Mouse (Mus musculus) myocyte (in vitro differentiated cells): ENCODE measurements around the gene Agap2. TPM values are rescaled to one million over a fixed set of nuclear protein-coding genes. Genes with fewer than 3 reads are reported as not detected.

Source experiments
- H3K27me3 ChIP-seq: one replicate; pipeline ENCODE4 v1.6.1; 2011; ENCODE audit not compliant: control insufficient read depth, insufficient read depth, insufficient read length
- H3K36me3 ChIP-seq: one replicate; pipeline ENCODE4 v1.6.1; 2011; ENCODE audit not compliant: control insufficient read depth, insufficient read depth
- H3K4me2 ChIP-seq: one replicate; pipeline ENCODE4 v1.6.1; 2011; ENCODE audit warnings: low read depth, control low read depth
- H3K4me3 ChIP-seq: one replicate; pipeline ENCODE4 v1.5.1; 2011; ENCODE audit warnings: mild to moderate bottlenecking, control low read depth, moderate library complexity
- H3K79me2 ChIP-seq: one replicate; pipeline ENCODE4 v1.6.1; 2011; ENCODE audit not compliant: control insufficient read depth, insufficient read depth
- H3ac ChIP-seq: one replicate; pipeline ENCODE4 v1.6.1; 2011; ENCODE audit not compliant: control insufficient read depth, insufficient read length
- CEBPB ChIP-seq: IDR thresholded peaks from 2 replicates; pipeline ENCODE4 v1.6.1; 2011; ENCODE audit warnings: mild to moderate bottlenecking, moderate library complexity; ENCODE audit not compliant: poor library complexity, insufficient read depth, severe bottlenecking
- E2F4 ChIP-seq: IDR thresholded peaks from one replicate; pipeline ENCODE4 v1.6.1; 2011; ENCODE audit warnings: mild to moderate bottlenecking, control low read depth, moderate library complexity; ENCODE audit not compliant: insufficient read depth
- MAX ChIP-seq: IDR thresholded peaks from one replicate; pipeline ENCODE4 v1.6.1; 2011; ENCODE audit warnings: low read depth, mild to moderate bottlenecking, control low read depth
- MYOD1 ChIP-seq, 3 experiments: IDR thresholded peaks; one replicate each; pipeline ENCODE4 v1.6.1; 2011; ENCODE audit warnings: control low read depth in 2 of 3, low read depth in 2 of 3, mild to moderate bottlenecking in 2 of 3, moderate library complexity in 1 of 3; ENCODE audit not compliant: insufficient read length in 2 of 3, control insufficient read depth in 1 of 3
- MYOG ChIP-seq, 3 experiments: IDR thresholded peaks; one replicate each; pipeline ENCODE4 v1.6.1; 2011; ENCODE audit warnings: control low read depth in 2 of 3, low read depth in 2 of 3, mild to moderate bottlenecking in 2 of 3; ENCODE audit not compliant: insufficient read length in 2 of 3, control insufficient read depth in 1 of 3, insufficient read depth in 1 of 3
- POLR2A ChIP-seq: IDR thresholded peaks from one replicate; pipeline ENCODE4 v1.6.1; 2011; ENCODE audit warnings: low read depth, mild to moderate bottlenecking, control low read depth, moderate library complexity; ENCODE audit not compliant: insufficient read length
- POLR2AphosphoS2 ChIP-seq: IDR thresholded peaks from one replicate; pipeline ENCODE4 v1.6.1; 2011; ENCODE audit warnings: low read depth, control low read depth; ENCODE audit not compliant: insufficient read length
- REST ChIP-seq: IDR thresholded peaks from one replicate; pipeline ENCODE4 v1.6.1; 2011; ENCODE audit warnings: mild to moderate bottlenecking, control low read depth, moderate library complexity; ENCODE audit not compliant: insufficient read depth, insufficient read length
- SRF ChIP-seq: IDR thresholded peaks from one replicate; pipeline ENCODE4 v1.6.1; 2011; ENCODE audit warnings: low read depth; ENCODE audit not compliant: control insufficient read depth, insufficient read length
- TCF12 ChIP-seq: IDR thresholded peaks from one replicate; pipeline ENCODE4 v1.6.1; 2011; ENCODE audit warnings: mild to moderate bottlenecking, control low read depth; ENCODE audit not compliant: poor library complexity, insufficient read depth, severe bottlenecking
- TCF3 ChIP-seq: IDR thresholded peaks from one replicate; pipeline ENCODE4 v1.6.1; 2011; ENCODE audit warnings: low read depth, control low read depth; ENCODE audit not compliant: insufficient read length
- USF1 ChIP-seq: IDR thresholded peaks from one replicate; pipeline ENCODE4 v1.6.1; 2011; ENCODE audit warnings: low read depth, mild to moderate bottlenecking, control low read depth, moderate library complexity
- polyA plus RNA-seq: library from polyadenylated mRNA; unstranded; fragments of >200 nt; fragmentation: generic; extraction: Trizol; gene quantifications from one replicate; pipeline ENCODE4 v1.2.1, GENCODE M21; 2012; ENCODE audit warnings: missing spikeins

Agap2 gene
- polyA plus RNA-seq, 1 experiment: 1.2 TPM

DNA sequence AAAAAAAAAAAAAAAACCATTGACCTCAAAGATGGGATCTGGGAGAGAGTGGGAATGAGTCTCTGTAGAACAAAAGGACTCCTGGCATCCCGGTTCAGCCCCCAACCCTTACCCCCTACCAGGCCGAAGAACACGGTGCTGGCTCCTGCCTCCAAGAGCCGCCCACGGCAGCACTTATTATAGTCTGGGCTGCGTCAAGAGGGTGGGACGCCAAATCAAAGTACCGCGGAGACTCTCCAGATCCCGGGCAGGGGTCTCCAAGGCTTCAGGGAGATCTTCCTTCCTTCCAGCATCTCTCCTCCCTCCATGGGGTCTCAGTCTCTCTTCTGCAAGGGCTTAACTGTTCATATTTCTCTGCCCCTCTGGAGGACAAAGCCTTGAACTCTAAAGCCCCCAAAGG is 2.4 kb downstream of the Agap2 start:
- H3K4me2 ChIP-seq: no peak overlapping the region

DNA sequence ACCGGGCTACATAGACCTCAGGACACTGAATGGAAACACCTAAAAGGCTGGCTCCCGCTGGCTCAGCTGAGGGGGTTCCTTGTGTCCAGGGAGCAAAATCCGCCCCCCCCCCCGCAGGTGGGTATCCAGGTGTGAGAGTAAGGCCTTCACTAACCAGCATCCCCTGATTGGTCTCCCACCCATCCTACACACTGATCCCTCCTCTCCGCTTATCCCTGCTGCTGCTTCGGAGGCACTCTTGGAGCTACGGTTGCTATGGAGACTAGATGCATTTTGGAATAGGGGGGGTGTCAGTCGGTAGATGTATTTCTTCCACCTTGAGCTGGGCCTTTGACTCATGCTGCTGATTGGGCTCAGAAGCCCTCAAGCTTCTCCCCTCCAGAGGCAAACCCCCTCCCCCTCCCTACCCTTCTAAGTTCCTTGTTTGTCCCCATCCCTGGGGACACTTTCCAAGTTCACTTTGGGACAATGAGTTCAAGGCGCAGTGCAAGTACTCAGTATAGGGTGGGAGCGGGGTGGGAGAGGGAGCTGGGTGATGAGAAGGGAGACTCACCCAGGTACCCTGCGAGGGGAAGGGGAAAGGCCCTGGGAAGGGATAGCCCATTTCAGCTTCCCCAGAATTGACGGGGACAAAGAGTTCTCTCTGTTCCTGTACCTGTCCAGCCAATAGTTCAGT is 3.1 kb downstream of the Agap2 start:
- peak overlapping the region; percentile 37 for H3K4me2 ChIP-seq
- TF ChIP-seq SRF: no peak
- TF ChIP-seq REST: no peak
- H3K27me3 ChIP-seq: peaks cover 8% of the 10 kb centered on the region
- H3K36me3 ChIP-seq: no peaks in the 10 kb centered on the region
- H3K79me2 ChIP-seq: no peaks in the 10 kb centered on the region
- peak overlapping the region; percentile 16 for H3K4me3 ChIP-seq
- no peak overlapping the region for H3ac ChIP-seq

More for the DNA sequence above, 2.4 kb downstream of the Agap2 start:
- no peaks in the 10 kb centered on the region for H3K36me3 ChIP-seq
- TF ChIP-seq MYOD1 (IDR thresholded peaks at IDR 0.05; ENCODE audit: control insufficient read depth in 1 of 3, insufficient read length in 2 of 3, low read depth in 2 of 3): no peak
- TF ChIP-seq MYOG (IDR thresholded peaks at IDR 0.05; ENCODE audit: control insufficient read depth in 1 of 3, insufficient read depth in 1 of 3, insufficient read length in 2 of 3, low read depth in 2 of 3): no peak
- no peak for TF ChIP-seq TCF3
- no peak overlapping the region for H3ac ChIP-seq
- H3K4me3 ChIP-seq: no peak overlapping the region
- peaks cover 8% of the 10 kb centered on the region for H3K27me3 ChIP-seq
- no peaks in the 10 kb centered on the region for H3K79me2 ChIP-seq

DNA sequence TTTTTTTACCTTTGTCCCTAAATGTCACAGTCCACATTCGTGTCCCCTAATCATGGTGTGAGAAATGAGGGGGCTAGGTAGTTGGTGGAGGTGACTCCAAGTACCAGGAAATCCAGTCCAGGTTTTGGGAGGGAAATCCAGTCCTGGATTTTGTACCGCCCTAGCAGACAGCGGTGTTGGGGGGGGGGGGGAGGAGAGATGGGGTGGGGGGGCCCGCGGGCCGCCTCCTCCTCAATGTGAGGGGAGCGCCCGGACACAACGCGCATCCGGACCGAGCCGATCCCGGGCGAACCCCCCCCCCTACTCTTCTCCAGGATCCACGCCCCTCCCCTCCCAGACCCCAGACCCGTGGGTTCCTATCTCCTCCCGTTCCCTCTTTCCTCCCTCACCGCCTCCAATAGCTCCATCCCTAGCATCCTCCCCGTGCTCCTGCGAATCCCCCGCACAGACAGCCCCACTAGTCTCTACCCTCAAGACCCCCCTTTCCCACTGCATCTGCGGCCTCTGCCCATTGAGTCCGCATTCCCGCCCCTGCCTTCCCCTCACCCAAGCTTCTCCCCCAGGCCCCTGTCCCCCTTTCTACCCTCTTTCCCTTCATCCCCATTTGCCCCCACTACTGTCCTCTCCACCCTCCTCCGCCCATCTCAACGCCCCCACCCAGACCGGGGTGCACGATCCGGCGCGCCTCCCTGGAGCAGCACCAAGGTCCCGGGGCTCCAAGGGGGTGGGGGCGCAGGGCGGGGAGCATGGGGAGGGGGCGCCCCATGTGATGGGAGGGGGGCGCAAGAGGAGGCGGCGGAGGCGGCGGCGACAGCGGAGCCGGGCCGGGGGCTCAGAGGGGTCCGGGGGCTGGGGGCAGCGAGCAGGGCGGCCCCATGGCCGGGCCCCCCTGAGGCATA is 3.8 kb downstream of the Agap2 start:
- Histone ChIP-seq H3K4me3 (peak overlapping the region; percentile 16), H3K27me3 (peaks cover 8% of the 10 kb centered on the region), H3K4me2 (peak overlapping the region; percentile 67), H3K36me3 (no peaks in the 10 kb centered on the region), H3K79me2 (no peaks in the 10 kb centered on the region), H3ac (peak overlapping the region; percentile 15)
- TF ChIP-seq E2F4 (no peak), CEBPB (no peak), TCF3 (no peak), POLR2A (no peak), POLR2AphosphoS2 (no peak)

DNA sequence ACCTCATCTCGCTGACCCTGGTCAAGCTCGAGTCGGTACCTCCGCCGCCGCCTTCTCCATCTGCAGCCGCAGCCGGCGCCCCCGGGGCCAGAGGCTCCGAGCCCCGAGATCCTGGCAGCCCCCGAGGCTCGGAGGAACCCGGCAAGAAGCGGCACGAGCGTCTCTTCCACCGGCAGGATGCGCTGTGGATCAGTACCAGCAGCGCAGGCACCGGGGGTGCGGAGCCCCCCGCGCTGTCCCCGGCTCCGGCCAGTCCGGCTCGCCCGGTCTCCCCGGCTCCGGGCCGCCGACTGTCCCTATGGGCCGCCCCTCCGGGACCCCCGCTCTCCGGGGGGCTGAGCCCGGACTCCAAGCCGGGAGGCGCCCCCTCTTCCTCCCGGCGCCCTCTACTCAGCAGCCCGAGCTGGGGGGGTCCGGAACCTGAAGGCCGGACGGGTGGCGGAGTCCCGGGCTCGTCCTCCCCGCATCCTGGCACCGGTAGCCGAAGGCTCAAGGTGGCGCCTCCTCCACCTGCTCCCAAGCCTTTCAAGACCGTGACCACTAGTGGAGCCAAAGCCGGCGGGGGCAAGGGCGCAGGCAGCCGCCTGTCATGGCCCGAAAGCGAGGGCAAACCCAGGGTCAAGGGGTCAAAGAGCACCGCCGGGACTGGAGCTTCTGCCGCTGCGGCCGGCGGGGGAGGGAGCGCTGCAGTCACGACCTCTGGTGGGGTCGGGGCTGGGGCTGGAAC is 4.7 kb downstream of the Agap2 start:
- no peak for TF ChIP-seq REST
- no peak for TF ChIP-seq TCF12
- TF ChIP-seq SRF: no peak
- peak overlapping the region; percentile 16 for H3K4me3 ChIP-seq
- peaks cover 8% of the 10 kb centered on the region for H3K27me3 ChIP-seq
- no peaks in the 10 kb centered on the region for H3K36me3 ChIP-seq
- no peak overlapping the region for H3K4me2 ChIP-seq
- H3ac ChIP-seq: peak overlapping the region; percentile 15
- no peaks in the 10 kb centered on the region for H3K79me2 ChIP-seq

DNA sequence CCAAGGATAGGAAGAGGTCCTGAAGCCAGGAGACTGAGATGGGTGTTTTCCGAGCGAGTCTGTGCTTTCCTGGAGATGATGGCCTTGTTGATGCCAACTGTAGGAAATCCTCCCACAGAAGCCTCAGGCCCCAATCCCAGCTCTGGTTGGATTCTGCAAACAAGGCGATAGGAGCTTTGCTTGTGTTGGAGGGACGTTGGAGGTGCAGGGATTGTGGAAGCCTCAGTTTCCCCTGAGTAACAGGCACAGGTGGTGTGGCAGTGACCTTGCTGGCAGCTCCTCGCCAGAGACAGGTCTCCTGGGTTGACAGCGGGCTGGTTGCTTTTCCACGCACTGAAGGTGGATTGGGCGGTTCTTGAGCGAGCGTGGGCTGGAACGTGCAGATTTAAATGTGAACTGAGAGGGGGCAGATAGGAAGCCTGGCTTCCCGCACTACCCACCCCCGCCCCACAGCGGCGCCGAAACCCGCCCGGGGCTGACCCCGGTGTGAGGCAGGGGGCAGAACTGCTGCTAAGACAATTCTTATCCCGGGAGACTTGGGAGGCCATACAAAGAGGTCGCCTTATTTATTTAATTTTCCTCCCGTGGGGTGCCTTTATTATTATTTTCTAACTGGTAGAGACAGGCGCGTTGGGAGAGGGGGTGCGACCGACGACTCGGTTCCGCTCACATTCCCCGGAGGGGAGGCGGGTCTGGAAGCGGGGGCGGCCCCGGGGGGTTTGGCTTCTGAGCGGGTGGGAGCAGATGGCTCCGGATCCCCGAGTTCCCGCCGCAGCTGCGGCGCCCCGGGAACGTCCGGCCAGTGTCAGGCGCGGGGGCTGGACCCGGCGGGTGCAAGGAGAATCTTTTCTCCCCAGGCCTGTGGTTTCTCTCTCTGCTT is 6.1 kb downstream of the Agap2 start:
- Histone ChIP-seq H3K4me3 (peak overlapping the region; percentile 9), H3K4me2 (peak overlapping the region; percentile 89), H3ac (no peak overlapping the region), H3K27me3 (peaks cover 8% of the 10 kb centered on the region), H3K36me3 (no peaks in the 10 kb centered on the region), H3K79me2 (no peaks in the 10 kb centered on the region)
- TF ChIP-seq E2F4 (no peak), REST (no peak), USF1 (no peak), TCF3 (no peak), MYOG (IDR thresholded peaks at IDR 0.05; ENCODE audit: control insufficient read depth in 1 of 3, insufficient read depth in 1 of 3, insufficient read length in 2 of 3, low read depth in 2 of 3) (peak in 1 of 3 experiments; percentile 8), MYOD1 (IDR thresholded peaks at IDR 0.05; ENCODE audit: control insufficient read depth in 1 of 3, insufficient read length in 2 of 3, low read depth in 2 of 3) (no peak), MAX (no peak), POLR2A (no peak)
